Mouse (Mus musculus): ENCODE measurements around the gene Gm10718. TPM values are rescaled to one million over a fixed set of nuclear protein-coding genes. Genes with fewer than 3 reads are reported as not detected.
"Not testable (repeated sequence)": the region's sequence is repeated elsewhere in the genome, so short reads cannot be mapped to it uniquely, and the experiment has no call there.

Gm10718 gene
- polyA plus RNA-seq, 1 experiment from 2014 or later: 0.31 TPM

DNA sequence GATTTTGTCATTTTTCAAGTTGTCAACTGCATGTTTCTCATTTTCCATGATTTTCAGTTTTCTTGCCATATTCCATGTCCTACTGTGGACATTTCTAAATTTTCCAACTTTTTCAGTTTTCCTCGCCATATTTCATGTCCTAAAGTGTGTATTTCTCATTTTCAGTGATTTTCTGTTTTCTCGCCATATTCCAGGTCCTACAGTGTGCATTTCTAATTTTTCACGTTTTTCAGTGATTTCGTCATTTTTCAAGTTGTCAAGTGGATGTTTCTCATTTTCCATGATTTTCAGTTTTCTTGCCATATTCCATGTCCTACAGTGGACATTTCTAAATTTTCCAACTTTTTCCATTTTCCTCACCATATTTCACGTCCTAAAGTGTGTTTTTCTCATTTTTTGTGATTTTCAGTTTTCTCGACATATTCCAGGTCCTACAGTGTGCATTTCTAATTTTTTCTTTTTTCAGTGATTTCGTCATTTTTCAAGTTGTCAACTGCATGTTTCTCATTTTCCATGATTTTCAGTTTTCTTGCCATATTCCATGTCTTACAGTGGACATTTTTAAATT, 11.2 kb upstream of the Gm10718 start:
- not testable (repeated sequence) for H3K36me3 ChIP-seq (replicated peaks; ENCODE audit: insufficient read depth, low read length); ATAC-seq; H3K9ac ChIP-seq (replicated peaks); H3K27me3 ChIP-seq (ENCODE audit: insufficient read depth, low read length); DNase-seq; H3K27ac ChIP-seq (ENCODE audit: low read depth); H3K4me2 ChIP-seq (ENCODE audit: low read depth, low read length); H3K9me3 ChIP-seq (ENCODE audit: low read length); H3K4me1 ChIP-seq (ENCODE audit: insufficient read depth); H3K4me3 ChIP-seq (ENCODE audit: low read depth, low read length)
- 77% methylated on average over 2 of the region's 7 CpGs for WGBS (ENCODE audit: insufficient replicate concordance)

DNA sequence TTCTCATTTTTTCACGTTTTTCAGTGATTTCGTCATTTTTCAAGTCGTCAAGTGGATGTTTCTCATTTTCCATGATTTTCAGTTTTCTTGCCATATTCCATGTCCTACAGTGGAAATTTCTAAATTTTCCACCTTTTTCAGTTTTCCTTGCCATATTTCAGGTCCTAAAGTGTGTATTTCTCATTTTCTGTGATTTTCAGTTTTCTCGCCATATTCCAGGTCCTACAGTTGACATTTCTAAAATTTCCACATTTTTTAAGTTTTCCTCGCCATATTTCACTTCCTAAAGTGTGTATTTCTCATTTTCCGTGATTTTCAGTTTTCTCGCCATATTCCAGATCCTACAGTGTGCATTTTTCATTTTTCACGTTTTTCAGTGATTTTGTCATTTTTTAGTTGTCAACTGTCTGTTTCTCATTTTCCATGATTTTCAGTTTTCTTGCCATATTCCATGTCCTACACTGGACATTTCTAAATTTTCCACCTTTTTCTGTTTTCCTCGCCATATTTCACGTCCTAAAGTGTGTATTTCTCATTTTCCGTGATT, 10.5 kb upstream of the Gm10718 start, which contains the start of gene Gm10721:
Gm10721 (plus strand) TSS at position 408 of the 547 bp plus-strand sequence.
- H3K36me3 ChIP-seq (replicated peaks; ENCODE audit: insufficient read depth, low read length); H3K27ac ChIP-seq (ENCODE audit: low read depth); H3K9ac ChIP-seq (replicated peaks); H3K4me3 ChIP-seq (ENCODE audit: low read depth, low read length); H3K27me3 ChIP-seq (ENCODE audit: insufficient read depth, low read length); H3K9me3 ChIP-seq (ENCODE audit: low read length); DNase-seq; H3K4me1 ChIP-seq (ENCODE audit: insufficient read depth); H3K4me2 ChIP-seq (ENCODE audit: low read depth, low read length): not testable (repeated sequence)
- WGBS (ENCODE audit: insufficient replicate concordance): no CpG with 5 or more reads among the region's 11 CpGs
- ATAC-seq: peak; percentile 41

DNA sequence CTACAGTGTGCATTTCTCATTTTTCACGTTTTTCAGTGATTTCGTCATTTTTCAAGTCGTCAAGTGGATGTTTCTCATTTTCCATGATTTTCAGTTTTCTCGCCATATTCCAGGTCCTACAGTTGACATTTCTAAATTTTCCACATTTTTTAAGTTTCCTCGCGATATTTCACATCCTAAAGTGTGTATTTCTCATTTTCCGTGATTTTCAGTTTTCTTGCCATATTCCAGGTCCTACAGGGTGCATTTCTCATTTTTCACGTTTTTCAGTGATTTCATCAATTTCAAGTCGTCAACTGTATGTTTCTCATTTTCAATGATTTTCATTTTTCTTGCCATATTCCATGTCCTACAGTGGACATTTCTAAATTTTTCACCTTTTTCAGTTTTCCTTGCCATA, 8.0 kb upstream of the Gm10718 start, which contains the start of gene Gm10720:
Gm10720 (plus strand) TSS at position 301 of the 400 bp plus-strand sequence.
- not testable (repeated sequence) for H3K27ac ChIP-seq (ENCODE audit: low read depth); H3K27me3 ChIP-seq (ENCODE audit: insufficient read depth, low read length); H3K4me2 ChIP-seq (ENCODE audit: low read depth, low read length); H3K4me3 ChIP-seq (ENCODE audit: low read depth, low read length); ATAC-seq; H3K9me3 ChIP-seq (ENCODE audit: low read length); H3K4me1 ChIP-seq (ENCODE audit: insufficient read depth); H3K9ac ChIP-seq (replicated peaks); DNase-seq; H3K36me3 ChIP-seq (replicated peaks; ENCODE audit: insufficient read depth, low read length)
- 57% methylated on average over 4 of the region's 9 CpGs for WGBS (ENCODE audit: insufficient replicate concordance)

DNA sequence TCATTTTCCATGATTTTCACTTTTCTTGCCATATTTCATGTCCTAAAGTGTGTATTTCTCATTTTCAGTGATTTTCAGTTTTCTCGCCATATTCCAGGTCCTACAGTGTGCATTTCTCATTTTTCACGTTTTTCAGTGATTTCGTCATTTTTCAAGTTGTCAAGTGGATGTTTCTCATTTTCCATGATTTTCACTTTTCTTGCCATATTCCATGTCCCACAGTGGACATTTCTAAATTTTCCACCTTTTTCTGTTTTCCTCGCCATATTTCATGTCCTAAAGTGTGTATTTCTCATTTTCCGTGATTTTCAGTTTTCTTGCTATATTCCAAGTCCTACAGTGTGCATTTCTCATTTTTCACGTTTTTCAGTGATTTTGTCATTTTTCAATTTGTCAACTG, 7.5 kb upstream of the Gm10718 start:
- not testable (repeated sequence) for DNase-seq; ATAC-seq; H3K9ac ChIP-seq (replicated peaks); H3K9me3 ChIP-seq (ENCODE audit: low read length); H3K27me3 ChIP-seq (ENCODE audit: insufficient read depth, low read length); H3K27ac ChIP-seq (ENCODE audit: low read depth); H3K4me1 ChIP-seq (ENCODE audit: insufficient read depth); H3K4me3 ChIP-seq (ENCODE audit: low read depth, low read length); H3K36me3 ChIP-seq (replicated peaks; ENCODE audit: insufficient read depth, low read length); H3K4me2 ChIP-seq (ENCODE audit: low read depth, low read length)
- WGBS (ENCODE audit: insufficient replicate concordance): 68% methylated on average over 4 of the region's 6 CpGs

DNA sequence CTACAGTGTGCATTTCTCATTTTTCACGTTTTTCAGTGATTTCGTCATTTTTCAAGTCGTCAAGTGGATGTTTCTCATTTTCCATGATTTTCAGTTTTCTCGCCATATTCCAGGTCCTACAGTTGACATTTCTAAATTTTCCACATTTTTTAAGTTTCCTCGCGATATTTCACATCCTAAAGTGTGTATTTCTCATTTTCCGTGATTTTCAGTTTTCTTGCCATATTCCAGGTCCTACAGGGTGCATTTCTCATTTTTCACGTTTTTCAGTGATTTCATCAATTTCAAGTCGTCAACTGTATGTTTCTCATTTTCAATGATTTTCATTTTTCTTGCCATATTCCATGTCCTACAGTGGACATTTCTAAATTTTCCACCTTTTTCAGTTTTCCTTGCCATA, 6.2 kb upstream of the Gm10718 start, which contains the start of gene Gm10719:
Gm10719 (plus strand) TSS at position 301 of the 400 bp plus-strand sequence.
- DNase-seq; H3K9ac ChIP-seq (replicated peaks); H3K4me2 ChIP-seq (ENCODE audit: low read depth, low read length); H3K9me3 ChIP-seq (ENCODE audit: low read length); H3K27ac ChIP-seq (ENCODE audit: low read depth); H3K4me1 ChIP-seq (ENCODE audit: insufficient read depth); H3K4me3 ChIP-seq (ENCODE audit: low read depth, low read length); ATAC-seq; H3K36me3 ChIP-seq (replicated peaks; ENCODE audit: insufficient read depth, low read length); H3K27me3 ChIP-seq (ENCODE audit: insufficient read depth, low read length): not testable (repeated sequence)
- WGBS (ENCODE audit: insufficient replicate concordance): no CpG with 5 or more reads among the region's 9 CpGs

DNA sequence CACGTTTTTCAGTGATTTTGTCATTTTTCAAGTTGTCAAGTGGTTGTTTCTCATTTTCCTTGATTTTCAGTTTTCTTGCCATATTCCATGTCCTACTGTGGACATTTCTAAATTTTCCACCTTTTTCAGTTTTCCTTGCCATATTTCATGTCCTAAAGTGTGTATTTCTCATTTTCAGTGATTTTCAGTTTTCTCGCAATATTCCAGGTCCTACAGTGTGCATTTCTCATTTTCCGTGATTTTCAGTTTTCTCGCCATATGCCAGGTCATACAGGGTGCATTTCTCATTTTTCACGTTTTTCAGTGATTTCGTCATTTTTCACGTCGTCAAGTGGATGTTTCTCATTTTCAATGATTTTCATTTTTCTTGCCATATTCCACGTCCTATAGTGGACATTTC, 4.4 kb upstream of the Gm10718 start:
- not testable (repeated sequence) for H3K4me2 ChIP-seq (ENCODE audit: low read depth, low read length); ATAC-seq; H3K4me1 ChIP-seq (ENCODE audit: insufficient read depth); H3K9me3 ChIP-seq (ENCODE audit: low read length); H3K27me3 ChIP-seq (ENCODE audit: insufficient read depth, low read length); H3K4me3 ChIP-seq (ENCODE audit: low read depth, low read length); H3K36me3 ChIP-seq (replicated peaks; ENCODE audit: insufficient read depth, low read length); H3K9ac ChIP-seq (replicated peaks); DNase-seq; H3K27ac ChIP-seq (ENCODE audit: low read depth)
- 59% methylated on average over 8 of the region's 9 CpGs for WGBS (ENCODE audit: insufficient replicate concordance)

DNA sequence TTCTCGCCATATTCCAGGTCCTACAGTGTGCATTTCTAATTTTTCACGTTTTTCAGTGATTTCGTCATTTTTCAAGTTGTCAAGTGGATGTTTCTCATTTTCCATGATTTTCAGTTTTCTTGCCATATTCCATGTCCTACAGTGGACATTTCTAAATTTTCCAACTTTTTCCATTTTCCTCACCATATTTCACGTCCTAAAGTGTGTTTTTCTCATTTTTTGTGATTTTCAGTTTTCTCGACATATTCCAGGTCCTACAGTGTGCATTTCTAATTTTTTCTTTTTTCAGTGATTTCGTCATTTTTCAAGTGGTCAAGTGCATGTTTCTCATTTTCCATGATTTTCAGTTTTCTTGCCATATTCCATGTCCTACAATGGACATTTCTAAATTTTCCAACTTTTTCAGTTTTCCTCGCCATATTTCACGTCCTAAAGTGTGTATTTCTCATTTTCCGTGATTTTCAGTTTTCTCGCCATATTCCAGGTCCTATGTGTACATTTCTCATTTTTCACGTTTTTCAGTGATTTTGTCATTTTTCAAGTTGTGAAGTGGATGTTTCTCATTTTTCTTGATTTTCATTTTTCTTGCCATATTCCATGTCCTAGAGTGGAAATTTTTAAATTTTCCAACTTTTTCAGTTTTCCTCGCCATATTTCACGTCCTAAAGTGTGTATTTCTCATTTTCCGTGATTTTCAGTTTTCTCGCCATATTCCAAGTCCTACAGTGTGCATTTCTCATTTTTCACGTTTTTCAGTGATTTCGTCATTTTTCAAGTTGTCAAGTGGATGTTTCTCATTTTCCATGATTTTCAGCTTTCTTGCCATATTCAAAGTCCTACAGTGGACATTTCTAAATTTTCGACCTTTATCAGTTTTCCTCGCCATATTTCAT, 3.3 kb upstream of the Gm10718 start:
- H3K9ac ChIP-seq (replicated peaks); H3K9me3 ChIP-seq (ENCODE audit: low read length); H3K36me3 ChIP-seq (replicated peaks; ENCODE audit: insufficient read depth, low read length); H3K4me2 ChIP-seq (ENCODE audit: low read depth, low read length); H3K4me3 ChIP-seq (ENCODE audit: low read depth, low read length); H3K4me1 ChIP-seq (ENCODE audit: insufficient read depth); DNase-seq; H3K27me3 ChIP-seq (ENCODE audit: insufficient read depth, low read length); H3K27ac ChIP-seq (ENCODE audit: low read depth): not testable (repeated sequence)
- ATAC-seq: peak; percentile 53
- 68% methylated on average over 11 of the region's 19 CpGs for WGBS (ENCODE audit: insufficient replicate concordance)

DNA sequence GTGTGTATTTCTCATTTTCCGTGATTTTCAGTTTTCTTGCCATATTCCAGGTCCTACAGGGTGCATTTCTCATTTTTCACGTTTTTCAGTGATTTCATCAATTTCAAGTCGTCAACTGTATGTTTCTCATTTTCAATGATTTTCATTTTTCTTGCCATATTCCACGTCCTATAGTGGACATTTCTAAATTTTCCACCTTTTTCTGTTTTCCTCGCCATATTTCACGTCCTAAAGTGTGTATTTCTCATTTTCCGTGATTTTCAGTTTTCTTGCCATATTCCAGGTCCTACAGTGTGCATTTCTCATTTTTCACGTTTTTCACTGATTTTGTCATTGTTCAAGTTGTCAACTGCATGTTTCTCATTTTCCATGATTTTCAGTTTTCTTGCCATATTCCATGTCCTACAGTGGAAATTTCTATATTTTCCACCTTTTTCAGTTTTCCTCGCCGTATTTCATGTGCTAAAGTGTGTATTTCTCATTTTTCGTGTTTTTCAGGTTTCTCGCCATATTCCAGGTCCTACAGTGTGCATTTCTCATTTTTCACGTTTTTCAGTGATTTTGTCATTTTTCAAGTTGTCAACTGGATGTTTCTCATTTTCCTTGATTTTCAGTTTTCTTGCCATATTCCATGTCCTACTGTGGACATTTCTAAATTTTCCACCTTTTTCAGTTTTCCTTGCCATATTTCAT, 885 bp upstream of the Gm10718 start:
- peak; percentile 10 for DNase-seq
- H3K4me2 ChIP-seq (ENCODE audit: low read depth, low read length); H3K36me3 ChIP-seq (replicated peaks; ENCODE audit: insufficient read depth, low read length); H3K4me3 ChIP-seq (ENCODE audit: low read depth, low read length); H3K9ac ChIP-seq (replicated peaks); H3K27me3 ChIP-seq (ENCODE audit: insufficient read depth, low read length); H3K4me1 ChIP-seq (ENCODE audit: insufficient read depth); H3K27ac ChIP-seq (ENCODE audit: low read depth); H3K9me3 ChIP-seq (ENCODE audit: low read length); ATAC-seq: not testable (repeated sequence)
- 65% methylated on average over 9 of the region's 13 CpGs for WGBS (ENCODE audit: insufficient replicate concordance)

DNA sequence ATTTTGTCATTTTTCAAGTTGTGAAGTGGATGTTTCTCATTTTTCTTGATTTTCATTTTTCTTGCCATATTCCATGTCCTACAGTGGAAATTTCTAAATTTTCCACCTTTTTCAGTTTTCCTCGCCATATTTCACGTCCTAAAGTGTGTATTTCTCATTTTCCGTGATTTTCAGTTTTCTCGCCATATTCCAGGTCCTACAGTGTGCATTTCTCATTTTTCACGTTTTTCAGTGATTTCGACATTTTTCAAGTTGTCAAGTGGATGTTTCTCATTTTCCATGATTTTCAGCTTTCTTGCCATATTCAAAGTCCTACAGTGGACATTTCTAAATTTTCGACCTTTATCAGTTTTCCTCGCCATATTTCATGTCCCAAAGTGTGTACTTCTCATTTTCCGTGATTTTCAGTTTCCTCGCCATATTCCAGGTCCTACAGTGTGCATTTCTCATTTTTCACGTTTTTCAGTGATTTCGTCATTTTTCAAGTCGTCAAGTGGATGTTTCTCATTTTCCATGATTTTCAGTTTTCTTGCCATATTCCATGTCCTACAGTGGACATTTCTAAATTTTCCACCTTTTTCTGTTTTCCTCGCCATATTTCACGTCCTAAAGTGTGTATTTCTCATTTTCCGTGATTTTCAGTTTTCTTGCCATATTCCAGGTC, 770 bp downstream of the Gm10718 start:
- ATAC-seq; H3K36me3 ChIP-seq (replicated peaks; ENCODE audit: insufficient read depth, low read length); DNase-seq; H3K4me3 ChIP-seq (ENCODE audit: low read depth, low read length); H3K4me1 ChIP-seq (ENCODE audit: insufficient read depth); H3K4me2 ChIP-seq (ENCODE audit: low read depth, low read length); H3K27me3 ChIP-seq (ENCODE audit: insufficient read depth, low read length); H3K27ac ChIP-seq (ENCODE audit: low read depth); H3K9ac ChIP-seq (replicated peaks); H3K9me3 ChIP-seq (ENCODE audit: low read length): not testable (repeated sequence)
- WGBS (ENCODE audit: insufficient replicate concordance): 54% methylated on average over 15 of the region's 16 CpGs

Data from liver, postnatal 0 days (tissue).